ENCODE assay signal across 22 mouse cellular contexts in genomic region chr14:41112944-41113343, GRCm38 (mm10). TPM values are rescaled to one million over a fixed set of nuclear protein-coding genes. Genes with fewer than 3 reads are reported as not detected.
"Had no signal": no experiment of that assay in that cellular context is flagged by ENCODE, and none has a peak within 500 bp of the region (broad histone marks: within the 10 kb centered on the region; RNA-seq: fewer than 3 reads in every experiment).

No protein-coding gene starts in this region.

- H3K27me3 ChIP-seq: midbrain, embryonic 12.5 days; neural tube, embryonic 13.5 days; neural tube, embryonic 15.5 days; stomach, embryonic 15.5 days had no signal

- H3K4me2 ChIP-seq: lung, embryonic 14.5 days; midbrain, embryonic 12.5 days; neural tube, embryonic 13.5 days; neural tube, embryonic 15.5 days; stomach, embryonic 15.5 days had no signal

- H3K27ac ChIP-seq: midbrain, embryonic 10.5 days; midbrain, embryonic 12.5 days; neural tube, embryonic 13.5 days; neural tube, embryonic 15.5 days; stomach, embryonic 15.5 days; stomach, postnatal 0 days had no signal

- H3K36me3 ChIP-seq: midbrain, embryonic 10.5 days; midbrain, embryonic 12.5 days; neural tube, embryonic 13.5 days; neural tube, embryonic 15.5 days; stomach, embryonic 15.5 days had no signal

- ATAC-seq: midbrain, embryonic 16.5 days had no signal

- H3K4me3 ChIP-seq: midbrain, embryonic 10.5 days; midbrain, embryonic 12.5 days; myocyte; neural tube, embryonic 13.5 days; neural tube, embryonic 15.5 days; stomach, embryonic 15.5 days had no signal

- H3K9ac ChIP-seq: lung, embryonic 14.5 days; midbrain, embryonic 12.5 days; neural tube, embryonic 13.5 days; neural tube, embryonic 15.5 days; stomach, embryonic 15.5 days had no signal

- DNase-seq: lung, adult 18-20 months; lung, embryonic 14.5 days; lung, postnatal 10 days; lung, postnatal 4 days; midbrain, embryonic 14.5 days; retina, postnatal 1 day; right cerebral cortex, adult 18-20 months; thymus, adult 2 months; thymus, postnatal 25 days had no signal

- H3K4me1 ChIP-seq: midbrain, embryonic 10.5 days; midbrain, embryonic 12.5 days; neural tube, embryonic 13.5 days; neural tube, embryonic 15.5 days; stomach, embryonic 15.5 days had no signal

- H3K9me3 ChIP-seq: midbrain, embryonic 10.5 days; midbrain, embryonic 12.5 days; neural tube, embryonic 13.5 days; neural tube, embryonic 15.5 days; stomach, embryonic 15.5 days had no signal

RNA-seq across cellular contexts. Expression of gene Mat1a, which starts 8.1 kb away (rescaled TPM):
- total RNA-seq: megakaryocyte, adult 5-6 weeks; megakaryocyte-erythroid progenitor cell, adult 5-6 weeks had no signal
- polyA plus RNA-seq: midbrain, embryonic 10.5 days; midbrain, embryonic 12.5 days; midbrain, embryonic 14.5 days; midbrain, embryonic 16.5 days; myocyte; neural tube, embryonic 11.5 days; neural tube, embryonic 13.5 days; neural tube, embryonic 15.5 days had no signal

RNA-seq across cellular contexts. Expression of gene Sftpa1, which starts 18.6 kb away (rescaled TPM):
- total RNA-seq: megakaryocyte, adult 5-6 weeks; megakaryocyte-erythroid progenitor cell, adult 5-6 weeks had no signal
- polyA plus RNA-seq: midbrain, embryonic 10.5 days; midbrain, embryonic 12.5 days; midbrain, embryonic 14.5 days; midbrain, embryonic 16.5 days; myocyte; neural tube, embryonic 11.5 days; neural tube, embryonic 15.5 days; spleen, adult 2 months; stomach, embryonic 15.5 days; stomach, postnatal 0 days; testis, adult 2 months had no signal

RNA-seq across cellular contexts. Expression of gene Mbl1, which starts 38.3 kb away (rescaled TPM):
- total RNA-seq: megakaryocyte, adult 5-6 weeks; megakaryocyte-erythroid progenitor cell, adult 5-6 weeks had no signal
- polyA plus RNA-seq: lung, embryonic 14.5 days; midbrain, embryonic 10.5 days; midbrain, embryonic 12.5 days; midbrain, embryonic 14.5 days; midbrain, embryonic 16.5 days; myocyte; neural tube, embryonic 11.5 days; neural tube, embryonic 13.5 days; neural tube, embryonic 15.5 days; spleen, adult 2 months; stomach, postnatal 0 days; thymus, adult 2 months had no signal

RNA-seq across cellular contexts. Expression of gene Dydc1, which starts 40.2 kb away (rescaled TPM):
- total RNA-seq: megakaryocyte, adult 5-6 weeks; megakaryocyte-erythroid progenitor cell, adult 5-6 weeks had no signal
- polyA plus RNA-seq: lung, embryonic 14.5 days; midbrain, embryonic 10.5 days; midbrain, embryonic 12.5 days; midbrain, embryonic 14.5 days; midbrain, embryonic 16.5 days; myocyte; neural tube, embryonic 11.5 days; neural tube, embryonic 13.5 days; neural tube, embryonic 15.5 days; spleen, adult 2 months; stomach, embryonic 15.5 days; stomach, postnatal 0 days had no signal

RNA-seq across cellular contexts. Expression of gene Dydc2, which starts 43.9 kb away (rescaled TPM):
- total RNA-seq: megakaryocyte, adult 5-6 weeks; megakaryocyte-erythroid progenitor cell, adult 5-6 weeks had no signal
- polyA plus RNA-seq: lung, embryonic 14.5 days; myocyte; neural tube, embryonic 13.5 days; spleen, adult 2 months; stomach, embryonic 15.5 days; stomach, postnatal 0 days; thymus, adult 2 months had no signal
